ENCODE assay signal across 18 mouse cellular contexts in the genomic region with DNA sequence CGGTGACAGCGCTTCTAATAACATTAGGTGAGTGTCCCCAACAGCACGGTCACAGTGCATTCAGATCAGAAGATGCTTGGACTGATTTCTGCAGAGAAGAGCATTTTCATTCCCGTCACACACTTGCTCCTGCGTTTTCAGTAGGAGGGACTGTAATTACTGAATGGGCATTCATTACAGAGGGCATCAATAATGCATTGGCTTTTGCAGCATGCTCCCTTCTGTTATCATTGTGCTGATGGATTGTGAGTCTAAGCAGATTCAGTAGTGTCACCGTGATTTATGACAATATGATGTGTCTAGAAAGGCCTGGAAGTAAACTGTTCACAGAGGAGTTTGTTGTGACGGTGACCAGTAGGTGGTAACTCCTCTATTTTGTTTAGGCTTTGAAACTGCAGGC.
DNase-seq lines count a peak whose midpoint lies in the region; ATAC-seq and TF ChIP-seq lines count a peak whose summit lies in the region.
"Had no signal": no experiment of that assay in that cellular context is flagged by ENCODE, and none has a peak within 500 bp of the region (broad histone marks: within the 10 kb centered on the region; RNA-seq: fewer than 3 reads in every experiment).

No protein-coding gene starts in this region.

- 19% methylated on average over 7 of the region's 7 CpGs for WGBS in hindbrain, embryonic 14.5 days
- 23% methylated on average over 7 of the region's 7 CpGs for WGBS in midbrain, postnatal 0 days

- H3K9ac ChIP-seq in hindbrain, embryonic 14.5 days: no peak overlapping the region
- H3K9ac ChIP-seq in midbrain, postnatal 0 days (replicated peaks; ENCODE audit: low read length, poor library complexity, severe bottlenecking): no peak overlapping the region
- H3K9ac ChIP-seq: embryonic facial prominence, embryonic 13.5 days; heart, embryonic 13.5 days; liver, embryonic 13.5 days had no signal

- peak; percentile 76; the same call in 1 of the 2 replicates for ATAC-seq in hindbrain, embryonic 14.5 days (ENCODE audit: low FRiP score)
- 0 out of 2 replicates have a peak, but pooled peaks have one; percentile 44 for ATAC-seq in midbrain, postnatal 0 days (ENCODE audit: low FRiP score)
- ATAC-seq: lung, postnatal 0 days; Patski had no signal

- no peaks in the 10 kb centered on the region for H3K36me3 ChIP-seq in hindbrain, embryonic 14.5 days (replicated peaks; ENCODE audit: control insufficient read depth, insufficient read depth)
- no peaks in the 10 kb centered on the region for H3K36me3 ChIP-seq in midbrain, postnatal 0 days (ENCODE audit: insufficient read depth, low read length)
- H3K36me3 ChIP-seq: embryonic facial prominence, embryonic 13.5 days; heart, embryonic 13.5 days; liver, embryonic 13.5 days had no signal

- DNase-seq in embryo, embryonic 11 days: peak; percentile 27
- DNase-seq in embryo, embryonic 9.5 days (ENCODE audit: extremely low spot score): no peak
- peak; percentile 63 for DNase-seq in brain, adult 2 months (ENCODE audit: low read depth, low spot score)
- DNase-seq in hindbrain, embryonic 14.5 days (ENCODE audit: low spot score): peak; percentile 49
- peak; percentile 55 for DNase-seq in midbrain, postnatal 0 days (ENCODE audit: low spot score)
- no peak for DNase-seq in testis, postnatal 10 days (ENCODE audit: low spot score)
- no peak for DNase-seq in lung, postnatal 36 days
- no peak for DNase-seq in kidney, postnatal 14 days
- DNase-seq: cerebellum, adult 9-11 months; gastrocnemius, postnatal 36 days; kidney, adult 9 months; liver, embryonic 13.5 days; right cerebral cortex, postnatal 4 days; thymus, postnatal 14 days had no signal

- H3K9me3 ChIP-seq in hindbrain, embryonic 14.5 days (ENCODE audit: control insufficient read depth, low read length): no peaks in the 10 kb centered on the region
- H3K9me3 ChIP-seq in midbrain, postnatal 0 days (ENCODE audit: low read length): no peaks in the 10 kb centered on the region
- H3K9me3 ChIP-seq: liver, embryonic 13.5 days had no signal

- H3K27me3 ChIP-seq in hindbrain, embryonic 14.5 days (ENCODE audit: control insufficient read depth, insufficient read depth, low read length): no peaks in the 10 kb centered on the region
- no peaks in the 10 kb centered on the region for H3K27me3 ChIP-seq in midbrain, postnatal 0 days (ENCODE audit: insufficient read depth, low read length)
- H3K27me3 ChIP-seq: embryonic facial prominence, embryonic 13.5 days; heart, embryonic 13.5 days; liver, embryonic 13.5 days; Patski had no signal

- 0 out of 2 replicates have a peak, but pooled peaks have one; percentile 4 for TF ChIP-seq CTCF in midbrain, postnatal 0 days (IDR thresholded peaks at IDR 0.05)

- peak overlapping the region; percentile 55; the same call in 1 of the 2 replicates for H3K27ac ChIP-seq in hindbrain, embryonic 14.5 days
- H3K27ac ChIP-seq in midbrain, postnatal 0 days (ENCODE audit: low read depth, low read length): no peak overlapping the region
- H3K27ac ChIP-seq: embryonic facial prominence, embryonic 13.5 days; heart, embryonic 13.5 days; liver, embryonic 13.5 days had no signal

- no peak overlapping the region for H3K4me2 ChIP-seq in hindbrain, embryonic 14.5 days (replicated peaks)
- no peak overlapping the region for H3K4me2 ChIP-seq in midbrain, postnatal 0 days (ENCODE audit: low read depth, low read length, poor library complexity, severe bottlenecking)
- H3K4me2 ChIP-seq: embryonic facial prominence, embryonic 13.5 days; heart, embryonic 13.5 days; liver, embryonic 13.5 days had no signal

- H3K4me1 ChIP-seq in hindbrain, embryonic 14.5 days (replicated peaks; ENCODE audit: control insufficient read depth, insufficient read depth, low read length): peaks cover 15% of the 10 kb centered on the region; the same call in 1 of the 2 replicates
- no peaks in the 10 kb centered on the region for H3K4me1 ChIP-seq in midbrain, postnatal 0 days (ENCODE audit: insufficient read depth, low read length)
- H3K4me1 ChIP-seq: embryonic facial prominence, embryonic 13.5 days; liver, embryonic 13.5 days had no signal

- no peak overlapping the region for H3K4me3 ChIP-seq in hindbrain, embryonic 14.5 days (replicated peaks; ENCODE audit: low read length)
- H3K4me3 ChIP-seq in midbrain, postnatal 0 days (ENCODE audit: low read depth, low read length): no peak overlapping the region
- H3K4me3 ChIP-seq: embryonic facial prominence, embryonic 13.5 days; heart, embryonic 13.5 days; liver, embryonic 13.5 days had no signal

Comparison
In these comparisons a context has a peak if more than half of its experiments do, and no peak if none do; other contexts are left out.
1. DNase-seq: peak in embryo, embryonic 11 days (single experiment), brain, adult 2 months (single experiment), hindbrain, embryonic 14.5 days (single experiment) and midbrain, postnatal 0 days (single experiment); none in embryo, embryonic 9.5 days (single experiment), testis, postnatal 10 days (single experiment), lung, postnatal 36 days (single experiment) and kidney, postnatal 14 days (single experiment).